Mouse (Mus musculus): ENCODE data around the gene Arf3. TPM values are rescaled to one million over a fixed set of nuclear protein-coding genes. Genes with fewer than 3 reads are reported as not detected.
A peak's percentile ranks its signal among the peaks of the same experiment; 100 is the strongest.

The Arf3 gene
- polyA plus RNA-seq, 1 experiment from 2014 or later = 38.1 TPM

- under 1% methylated on average over 64 of the region's 64 CpGs for WGBS
- ATAC-seq (replicated peaks; ENCODE audit: low FRiP score) (peak; percentile 64), DNase-seq (ENCODE audit: low spot score) (peak; percentile 85)
- H3K9ac ChIP-seq (ENCODE audit: low read length) = no peak overlapping the region
- no peaks in the 10 kb centered on the region for H3K36me3 ChIP-seq (ENCODE audit: control insufficient read depth, insufficient read depth, low read length)
- no peak overlapping the region for H3K27ac ChIP-seq (ENCODE audit: low read depth, low read length)
- H3K4me1 ChIP-seq (replicated peaks; ENCODE audit: control insufficient read depth, insufficient read depth, low read length) = peaks cover 14% of the 10 kb centered on the region
- H3K4me3 ChIP-seq (ENCODE audit: low read depth, low read length) = peak overlapping the region; percentile 32
- H3K27me3 ChIP-seq (ENCODE audit: control insufficient read depth, insufficient read depth, low read length) = peaks cover 95% of the 10 kb centered on the region
- no peaks in the 10 kb centered on the region for H3K9me3 ChIP-seq (ENCODE audit: control insufficient read depth, low read length)
- peak overlapping the region; percentile 56 for H3K4me2 ChIP-seq (ENCODE audit: low read depth, low read length, severe bottlenecking)
These were observed 42.5 kb upstream of the Arf3 start for GRCm38 (mm10) chr15:98805324-98806040.

GRCm38 (mm10) chr15:98804054-98804453 is 41.0 kb upstream of the Arf3 start:
- H3K4me3 ChIP-seq (ENCODE audit: low read depth, low read length) = 0 out of 2 replicates have a peak overlapping the region, but pooled peaks have one; percentile 5
- no peaks in the 10 kb centered on the region for H3K36me3 ChIP-seq (ENCODE audit: control insufficient read depth, insufficient read depth, low read length)
- peaks cover 99% of the 10 kb centered on the region for H3K27me3 ChIP-seq (ENCODE audit: control insufficient read depth, insufficient read depth, low read length)
- ATAC-seq (replicated peaks; ENCODE audit: low FRiP score) = no peak
- DNase-seq (ENCODE audit: low spot score) = peak; percentile 94
- H3K4me2 ChIP-seq (ENCODE audit: low read depth, low read length, severe bottlenecking) = no peak overlapping the region
- H3K9me3 ChIP-seq (ENCODE audit: control insufficient read depth, low read length) = no peaks in the 10 kb centered on the region
- peaks cover 14% of the 10 kb centered on the region for H3K4me1 ChIP-seq (replicated peaks; ENCODE audit: control insufficient read depth, insufficient read depth, low read length)
- WGBS = under 1% methylated on average over 32 of the region's 32 CpGs
- H3K9ac ChIP-seq (ENCODE audit: low read length) = no peak overlapping the region
- no peak overlapping the region for H3K27ac ChIP-seq (ENCODE audit: low read depth, low read length)

GRCm38 (mm10) chr15:98802926-98803325 is 39.9 kb upstream of the Arf3 start:
- H3K36me3 ChIP-seq (ENCODE audit: control insufficient read depth, insufficient read depth, low read length) = no peaks in the 10 kb centered on the region
- no peak overlapping the region for H3K4me3 ChIP-seq (ENCODE audit: low read depth, low read length)
- H3K9me3 ChIP-seq (ENCODE audit: control insufficient read depth, low read length) = no peaks in the 10 kb centered on the region
- no peak for ATAC-seq (replicated peaks; ENCODE audit: low FRiP score)
- no peak overlapping the region for H3K9ac ChIP-seq (ENCODE audit: low read length)
- peaks cover 20% of the 10 kb centered on the region for H3K4me1 ChIP-seq (replicated peaks; ENCODE audit: control insufficient read depth, insufficient read depth, low read length)
- H3K4me2 ChIP-seq (ENCODE audit: low read depth, low read length, severe bottlenecking) = no peak overlapping the region
- H3K27me3 ChIP-seq (ENCODE audit: control insufficient read depth, insufficient read depth, low read length) = peaks cover 97% of the 10 kb centered on the region
- H3K27ac ChIP-seq (ENCODE audit: low read depth, low read length) = no peak overlapping the region
- no peak for DNase-seq (ENCODE audit: low spot score)
- 2% methylated on average over 8 of the region's 8 CpGs for WGBS

GRCm38 (mm10) chr15:98799396-98799795 is 36.4 kb upstream of the Arf3 start:
- H3K9ac ChIP-seq (ENCODE audit: low read length) = no peak overlapping the region

GRCm38 (mm10) chr15:98798903-98799302 is 35.9 kb upstream of the Arf3 start:
- no peaks in the 10 kb centered on the region for H3K36me3 ChIP-seq (ENCODE audit: control insufficient read depth, insufficient read depth, low read length)
- no peak overlapping the region for H3K4me2 ChIP-seq (ENCODE audit: low read depth, low read length, severe bottlenecking)
- DNase-seq (ENCODE audit: low spot score) (no peak), ATAC-seq (replicated peaks; ENCODE audit: low FRiP score) (no peak)
- WGBS = 50% methylated on average over 3 of the region's 3 CpGs
- no peak overlapping the region for H3K9ac ChIP-seq (ENCODE audit: low read length)
- H3K4me1 ChIP-seq (replicated peaks; ENCODE audit: control insufficient read depth, insufficient read depth, low read length) = peaks cover 24% of the 10 kb centered on the region
- H3K9me3 ChIP-seq (ENCODE audit: control insufficient read depth, low read length) = no peaks in the 10 kb centered on the region
- H3K27ac ChIP-seq (ENCODE audit: low read depth, low read length) = no peak overlapping the region
- peaks cover 91% of the 10 kb centered on the region for H3K27me3 ChIP-seq (ENCODE audit: control insufficient read depth, insufficient read depth, low read length)
- no peak overlapping the region for H3K4me3 ChIP-seq (ENCODE audit: low read depth, low read length)

More at GRCm38 (mm10) chr15:98799396-98799795, 36.4 kb upstream of the Arf3 start:
- H3K36me3 ChIP-seq (ENCODE audit: control insufficient read depth, insufficient read depth, low read length) = no peaks in the 10 kb centered on the region
- H3K27ac ChIP-seq (ENCODE audit: low read depth, low read length) = no peak overlapping the region
- 13% methylated on average over 12 of the region's 12 CpGs for WGBS
- peaks cover 91% of the 10 kb centered on the region for H3K27me3 ChIP-seq (ENCODE audit: control insufficient read depth, insufficient read depth, low read length)
- peaks cover 24% of the 10 kb centered on the region for H3K4me1 ChIP-seq (replicated peaks; ENCODE audit: control insufficient read depth, insufficient read depth, low read length)
- ATAC-seq (replicated peaks; ENCODE audit: low FRiP score) (no peak), DNase-seq (ENCODE audit: low spot score) (peak; percentile 92)
- no peak overlapping the region for H3K4me3 ChIP-seq (ENCODE audit: low read depth, low read length)
- H3K9me3 ChIP-seq (ENCODE audit: control insufficient read depth, low read length) = no peaks in the 10 kb centered on the region
- no peak overlapping the region for H3K4me2 ChIP-seq (ENCODE audit: low read depth, low read length, severe bottlenecking)

- H3K27ac ChIP-seq (ENCODE audit: low read depth, low read length) = no peak overlapping the region
- WGBS = 2% methylated on average over 27 of the region's 28 CpGs
These were observed 35.0 kb upstream of the Arf3 start for GRCm38 (mm10) chr15:98797835-98798492.

GRCm38 (mm10) chr15:98796803-98797595 is 34.0 kb upstream of the Arf3 start:
- H3K4me1 ChIP-seq (replicated peaks; ENCODE audit: control insufficient read depth, insufficient read depth, low read length) = peaks cover 24% of the 10 kb centered on the region
- no peaks in the 10 kb centered on the region for H3K36me3 ChIP-seq (ENCODE audit: control insufficient read depth, insufficient read depth, low read length)
- DNase-seq (ENCODE audit: low spot score) (peak; percentile 67), ATAC-seq (replicated peaks; ENCODE audit: low FRiP score) (no peak)
- H3K27me3 ChIP-seq (ENCODE audit: control insufficient read depth, insufficient read depth, low read length) = peaks cover 92% of the 10 kb centered on the region
- no peak overlapping the region for H3K4me3 ChIP-seq (ENCODE audit: low read depth, low read length)
- H3K9me3 ChIP-seq (ENCODE audit: control insufficient read depth, low read length) = no peaks in the 10 kb centered on the region
- WGBS = 1% methylated on average over 13 of the region's 13 CpGs
- no peak overlapping the region for H3K9ac ChIP-seq (ENCODE audit: low read length)
- no peak overlapping the region for H3K4me2 ChIP-seq (ENCODE audit: low read depth, low read length, severe bottlenecking)
- no peak overlapping the region for H3K27ac ChIP-seq (ENCODE audit: low read depth, low read length)

More at GRCm38 (mm10) chr15:98797835-98798492, 35.0 kb upstream of the Arf3 start:
- Histone ChIP-seq H3K4me2 (ENCODE audit: low read depth, low read length, severe bottlenecking) (peak overlapping the region; percentile 24; the same call in 1 of the 2 replicates), H3K9ac (ENCODE audit: low read length) (peak overlapping the region; percentile 12; the same call in 1 of the 2 replicates), H3K4me1 (replicated peaks; ENCODE audit: control insufficient read depth, insufficient read depth, low read length) (peaks cover 24% of the 10 kb centered on the region), H3K27me3 (ENCODE audit: control insufficient read depth, insufficient read depth, low read length) (peaks cover 91% of the 10 kb centered on the region), H3K4me3 (ENCODE audit: low read depth, low read length) (no peak overlapping the region), H3K9me3 (ENCODE audit: control insufficient read depth, low read length) (no peaks in the 10 kb centered on the region), H3K36me3 (ENCODE audit: control insufficient read depth, insufficient read depth, low read length) (no peaks in the 10 kb centered on the region)
- ATAC-seq (replicated peaks; ENCODE audit: low FRiP score) (peak; percentile 95), DNase-seq (ENCODE audit: low spot score) (peak; percentile 97)

GRCm38 (mm10) chr15:98793141-98793698 is 30.2 kb upstream of the Arf3 start:
- peaks cover 93% of the 10 kb centered on the region for H3K27me3 ChIP-seq (ENCODE audit: control insufficient read depth, insufficient read depth, low read length)
- ATAC-seq (replicated peaks; ENCODE audit: low FRiP score) = no peak
- H3K9me3 ChIP-seq (ENCODE audit: control insufficient read depth, low read length) = no peaks in the 10 kb centered on the region
- H3K4me3 ChIP-seq (ENCODE audit: low read depth, low read length) = no peak overlapping the region
- no peaks in the 10 kb centered on the region for H3K36me3 ChIP-seq (ENCODE audit: control insufficient read depth, insufficient read depth, low read length)
- H3K4me2 ChIP-seq (ENCODE audit: low read depth, low read length, severe bottlenecking) = no peak overlapping the region
- WGBS = 2% methylated on average over 13 of the region's 13 CpGs
- DNase-seq (ENCODE audit: low spot score) = no peak
- H3K27ac ChIP-seq (ENCODE audit: low read depth, low read length) = no peak overlapping the region
- H3K9ac ChIP-seq (ENCODE audit: low read length) = no peak overlapping the region
- peaks cover 23% of the 10 kb centered on the region for H3K4me1 ChIP-seq (replicated peaks; ENCODE audit: control insufficient read depth, insufficient read depth, low read length)
